Mouse (Mus musculus): ENCODE results near the gene Phlda2.

Gene Phlda2

DNA sequence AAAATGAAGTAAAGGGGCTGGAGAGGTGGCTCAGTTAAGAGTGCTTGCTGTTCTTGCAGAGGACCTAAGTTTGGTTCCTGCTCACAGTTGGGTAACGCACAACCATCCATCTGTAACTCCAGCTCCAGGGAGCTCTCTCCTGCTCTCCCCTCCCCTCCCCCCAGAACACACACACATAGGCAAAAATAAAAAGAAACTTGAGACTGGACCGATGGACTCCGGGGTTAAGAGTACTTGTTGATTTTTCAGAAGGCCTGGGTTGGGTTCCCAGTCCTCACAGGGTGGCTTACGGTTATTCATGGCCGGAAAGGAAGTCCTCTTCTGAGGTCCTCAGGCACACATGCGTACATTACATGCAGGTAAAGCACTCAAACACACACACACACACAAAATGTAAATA is 976 bp upstream of the Phlda2 start:
- in situ Hi-C loops (cut with MseI, MboI) = no loop called here

GRCm38 (mm10) chr7:143501643-143502417 is 1.1 kb downstream of the Phlda2 start:
- in situ Hi-C loops (cut with MseI, MboI) = no loop called here

DNA sequence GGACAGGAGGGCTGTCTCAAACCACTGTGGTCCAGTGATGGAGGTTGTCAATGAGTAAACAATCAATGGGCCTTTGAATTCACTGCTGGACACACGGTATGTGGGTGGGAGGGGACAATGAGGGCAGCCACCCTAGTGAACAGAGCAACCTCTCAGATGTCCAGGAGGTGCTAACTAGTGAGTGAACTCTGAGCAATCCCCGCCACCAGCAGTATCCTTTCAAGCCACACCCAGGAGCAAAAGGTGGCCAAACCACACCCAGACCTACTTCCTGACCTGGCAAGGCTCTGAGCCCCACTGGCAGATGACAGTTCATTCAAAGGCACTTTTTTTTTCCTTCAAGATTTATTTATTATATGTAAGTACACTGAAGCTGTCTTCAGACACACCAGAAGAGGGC is 2.0 kb downstream of the Phlda2 start:
- in situ Hi-C loops (cut with MseI, MboI) = no loop called here

GRCm38 (mm10) chr7:143498584-143498983 is 4.4 kb downstream of the Phlda2 start:
- in situ Hi-C loops (cut with MseI, MboI) = no loop called here

GRCm38 (mm10) chr7:143495104-143495961 is 7.6 kb downstream of the Phlda2 start:
- in situ Hi-C loops (cut with MseI, MboI) = no loop called here

DNA sequence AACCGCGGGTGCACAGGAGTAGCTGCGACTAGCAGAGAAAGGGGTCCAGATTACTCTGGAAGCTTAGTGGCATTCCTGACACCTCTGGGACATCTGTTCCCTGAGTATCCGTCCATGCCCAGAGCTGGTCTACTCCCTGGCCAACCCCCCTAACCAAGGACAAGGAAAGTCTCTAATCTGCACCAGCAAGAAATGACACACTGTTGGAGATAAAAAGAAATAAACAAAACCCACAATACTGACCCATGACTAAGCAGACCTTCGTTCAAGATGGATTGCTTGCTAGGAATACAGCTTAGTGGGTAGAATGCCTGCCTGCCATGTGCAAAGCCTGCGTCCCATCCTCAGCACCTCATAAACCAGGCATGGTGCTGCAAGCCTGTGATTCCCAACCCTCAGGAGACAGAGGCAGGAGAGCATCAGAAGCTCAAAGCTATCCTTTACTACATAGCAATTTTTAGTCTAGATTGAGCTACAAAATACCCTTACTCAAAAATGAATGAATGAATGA is 9.3 kb downstream of the Phlda2 start:
- in situ Hi-C loops (cut with MseI, MboI) = no loop called here

DNA sequence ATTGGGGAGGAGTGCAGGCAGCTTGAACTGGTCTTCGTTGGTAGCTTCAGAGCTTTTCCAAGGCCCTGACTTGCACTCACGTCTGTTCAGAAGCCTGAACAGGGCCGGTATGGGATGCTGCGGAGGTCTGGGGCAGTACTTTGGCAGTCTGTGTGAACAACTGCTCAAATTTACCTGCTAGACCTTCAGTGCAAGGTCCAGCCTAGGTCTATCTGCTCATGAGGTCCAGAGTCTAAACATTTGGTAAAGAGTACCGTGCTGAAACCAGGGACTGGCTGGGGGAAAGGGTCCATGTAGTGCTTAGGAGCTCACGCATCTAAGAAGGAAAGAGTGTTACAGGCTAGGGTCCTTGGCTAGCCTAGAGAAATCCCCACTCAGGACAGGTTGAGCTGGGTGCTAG is 13.2 kb downstream of the Phlda2 start:
- in situ Hi-C loops (cut with MseI, MboI) = no loop called here

- in situ Hi-C loops (cut with MseI, MboI) = no loop called here
These were observed 20.4 kb downstream of the Phlda2 start for GRCm38 (mm10) chr7:143482541-143482940.

DNA sequence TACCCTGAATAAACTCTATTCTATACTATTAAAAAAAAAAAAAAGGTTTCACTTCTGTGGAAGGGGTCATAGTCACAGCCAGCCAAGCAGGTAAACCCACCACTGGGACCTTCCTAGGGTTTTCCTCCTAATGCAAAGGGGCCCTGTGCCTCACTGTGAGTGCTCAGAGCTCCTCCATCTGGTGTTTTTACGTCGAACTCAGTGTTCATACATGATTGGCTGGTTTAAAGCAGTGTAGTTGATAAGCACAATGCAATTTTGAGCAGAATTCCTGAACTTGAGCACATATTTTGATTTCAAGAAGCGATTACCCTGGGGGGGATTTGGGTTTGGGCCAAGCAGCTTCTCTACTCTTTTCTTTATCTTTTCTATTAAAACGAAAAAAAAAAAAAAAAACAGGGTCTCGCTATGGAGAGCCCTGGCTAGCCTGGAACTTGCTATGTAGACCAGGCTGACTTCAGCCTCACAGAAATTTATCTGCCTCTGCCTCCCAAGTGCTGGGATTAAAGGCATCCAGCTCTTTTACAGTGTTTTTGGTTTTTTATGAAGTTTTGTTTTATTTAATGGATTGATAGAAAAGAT is 21.1 kb downstream of the Phlda2 start:
- in situ Hi-C loops (cut with MseI, MboI) = no loop called here

GRCm38 (mm10) chr7:143480498-143480897 is 22.5 kb downstream of the Phlda2 start:
- in situ Hi-C loops (cut with MseI, MboI) = no loop called here

DNA sequence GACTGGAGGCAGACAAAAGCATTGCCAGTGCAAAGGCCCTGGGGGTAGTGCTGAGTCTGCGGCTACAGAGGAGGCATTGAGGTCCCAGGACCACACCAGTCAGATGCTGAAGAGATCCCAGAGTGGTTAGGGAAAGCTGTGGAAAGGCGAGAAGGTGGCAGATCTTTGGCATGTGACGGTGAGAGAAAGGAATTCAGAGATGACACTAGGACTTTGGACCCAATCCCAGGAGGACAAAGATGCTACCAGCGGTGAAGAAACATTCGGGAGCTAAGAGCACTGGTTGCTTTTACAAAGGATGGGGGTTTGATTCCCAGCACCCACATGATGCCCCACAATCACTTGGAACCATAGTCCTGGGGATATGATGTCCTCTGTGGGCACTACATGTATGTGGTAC is 25.1 kb downstream of the Phlda2 start:
- in situ Hi-C loops (cut with MseI, MboI) = no loop called here

DNA sequence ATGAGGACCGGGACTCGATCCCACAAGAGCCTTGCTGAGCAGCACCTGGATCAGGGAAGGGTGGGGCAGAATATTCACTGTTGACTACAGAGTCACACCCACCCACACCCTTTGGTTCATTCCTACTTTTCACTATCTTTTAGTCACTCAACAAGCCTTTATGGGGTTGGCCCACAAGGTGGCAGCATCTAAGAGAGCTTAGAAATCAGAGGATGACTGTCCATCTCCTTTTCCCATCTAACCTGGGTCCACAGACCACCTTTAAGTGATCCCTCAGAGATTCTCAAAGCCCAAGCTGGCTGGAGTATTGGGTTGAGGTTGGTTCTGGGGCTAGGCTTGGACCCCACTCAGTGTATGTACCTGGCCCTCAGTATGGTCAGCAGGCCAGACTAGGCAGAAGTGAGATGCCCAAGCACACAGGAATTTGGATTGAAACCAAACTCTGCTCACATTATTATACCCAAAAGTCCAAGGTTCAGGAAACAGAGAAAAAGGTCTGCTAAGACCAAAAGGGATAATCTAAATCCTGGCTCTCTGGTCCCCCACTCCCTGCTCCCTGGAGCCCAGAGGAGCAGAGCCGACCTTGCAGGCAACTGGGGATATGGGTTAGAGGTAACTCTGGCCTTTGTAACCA is 26.1 kb downstream of the Phlda2 start:
- in situ Hi-C loops (cut with MseI, MboI) = no loop called here

- in situ Hi-C loops (cut with MseI, MboI) = no loop called here
These were observed 27.1 kb downstream of the Phlda2 start for GRCm38 (mm10) chr7:143475876-143476275.

DNA sequence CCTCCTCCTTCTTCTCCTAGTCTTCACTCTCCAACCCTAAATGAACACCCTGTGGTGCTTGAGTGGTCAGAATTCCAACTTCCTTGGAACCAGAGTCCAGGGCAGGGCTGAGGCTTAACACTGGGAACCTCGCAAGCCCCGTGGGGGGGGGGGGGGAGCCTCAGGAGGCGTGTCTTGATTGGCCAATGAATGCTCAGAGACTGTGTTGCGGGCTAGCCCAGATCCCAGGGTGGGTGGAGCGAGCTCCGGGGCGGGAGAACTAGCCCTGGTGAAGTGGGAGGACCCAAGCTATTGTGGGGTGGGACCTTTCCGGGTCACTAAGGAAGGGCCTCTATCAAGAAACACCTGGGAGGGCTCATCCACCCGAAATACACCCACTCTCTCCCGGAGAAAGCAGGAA is 28.1 kb downstream of the Phlda2 start:
- in situ Hi-C loops (cut with MseI, MboI) = no loop called here

DNA sequence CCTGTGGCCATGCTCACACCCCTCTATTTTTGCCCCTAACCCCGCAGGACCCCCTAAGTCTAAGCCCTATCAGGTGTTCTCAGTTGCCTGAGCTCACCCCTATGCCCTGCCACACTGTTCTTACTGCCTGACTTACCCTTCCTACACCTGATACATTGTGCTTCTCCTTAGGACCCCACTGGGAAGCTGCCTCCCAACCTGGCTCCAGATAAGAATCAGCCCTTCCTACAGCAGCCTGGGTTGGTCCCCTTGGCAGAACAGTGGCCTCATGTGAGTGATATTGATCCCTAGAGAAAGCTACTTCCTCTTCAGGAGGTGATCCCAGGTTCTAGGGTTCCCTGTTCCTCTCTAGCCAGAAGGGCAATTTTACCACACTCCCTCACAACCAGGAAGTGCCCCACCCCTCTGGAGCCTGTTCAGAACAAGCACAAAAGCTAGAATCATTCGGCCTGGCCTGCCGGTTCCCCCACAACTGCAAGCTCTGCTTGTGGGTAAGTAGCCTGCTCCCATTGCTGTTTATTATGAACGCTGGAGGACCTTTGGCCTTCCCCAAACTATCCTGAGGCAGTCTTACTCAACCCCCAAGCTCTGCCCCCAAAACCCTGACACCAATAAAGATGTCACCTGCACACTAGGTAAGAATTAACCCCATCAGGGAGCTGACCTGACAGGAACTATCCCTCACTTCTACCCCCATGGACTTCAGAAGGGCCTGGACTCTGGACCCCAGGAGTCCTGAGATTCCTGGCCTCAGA is 29.4 kb downstream of the Phlda2 start, which contains the start of gene Slc22a18:
TSS of gene Slc22a18 (plus strand) at position 390 of the 755 bp plus-strand sequence.
- in situ Hi-C loops (cut with MseI, MboI) = no loop called here

GRCm38 (mm10) chr7:143469946-143470345 is 33.0 kb downstream of the Phlda2 start:
- in situ Hi-C loops (cut with MseI, MboI) = loop anchor here (5.0 kb wide), 1 partner anchor 318 kb away; no protein-coding TSS in a partner anchor

DNA sequence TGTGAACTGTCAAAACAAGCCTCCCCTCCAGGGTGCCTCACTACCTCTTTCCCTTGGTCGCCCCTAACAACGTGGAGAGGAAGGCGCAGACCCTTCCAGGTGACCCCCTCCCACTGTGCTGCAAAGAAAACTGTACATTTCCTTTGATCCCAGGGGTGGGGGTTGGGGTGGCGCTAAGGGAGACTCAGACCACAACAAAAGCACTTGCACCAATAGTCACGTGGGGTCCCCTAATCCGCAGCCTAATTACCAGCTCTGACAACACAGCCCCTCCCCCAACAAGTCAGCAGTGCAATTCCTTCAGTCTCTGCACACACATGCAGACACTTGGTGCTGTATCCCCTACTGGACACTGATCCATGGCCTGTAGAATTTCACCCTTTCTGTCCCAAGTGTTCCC is 35.2 kb downstream of the Phlda2 start:
- in situ Hi-C loops (cut with MseI, MboI) = loop anchor here (5.0 kb wide), 1 partner anchor 315 kb away; no protein-coding TSS in a partner anchor

DNA sequence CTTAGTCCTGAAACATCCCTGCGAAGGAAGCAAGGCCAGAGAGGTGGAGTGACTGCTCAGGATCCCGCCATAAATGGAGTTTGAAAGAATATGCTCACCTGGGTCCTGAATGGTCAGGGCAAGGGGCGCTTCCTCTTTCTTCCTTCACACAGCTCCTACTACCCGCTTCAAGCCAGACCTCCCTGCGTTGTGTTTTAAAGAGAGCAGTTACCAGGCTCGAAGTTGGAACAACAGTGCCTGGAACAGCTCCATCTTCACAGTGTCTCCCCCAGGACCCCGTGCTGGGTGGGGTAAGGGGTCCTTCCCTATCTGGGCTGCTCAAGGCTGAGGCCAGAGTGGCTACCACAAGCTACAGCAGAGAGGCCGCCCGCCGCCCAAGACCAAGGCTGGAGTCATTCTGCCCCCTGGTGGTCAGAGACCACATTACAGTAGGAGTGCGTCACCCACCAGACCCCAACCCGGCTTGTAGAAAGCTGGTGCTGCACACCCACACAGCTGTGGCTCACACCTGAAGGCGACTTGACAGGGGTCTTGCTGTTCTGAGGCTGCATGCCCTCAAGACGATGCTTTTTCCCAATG is 36.8 kb downstream of the Phlda2 start:
- in situ Hi-C loops (cut with MseI, MboI) = loop anchor here (5.0 kb wide), 1 partner anchor 314 kb away; no protein-coding TSS in a partner anchor

- in situ Hi-C loops (cut with MseI, MboI) = loop anchor here (5.0 kb wide), 1 partner anchor 313 kb away; no protein-coding TSS in a partner anchor
These were observed 38.0 kb downstream of the Phlda2 start for GRCm38 (mm10) chr7:143464811-143465560.

Data from mouse trophoblast stem cell (cell line).